Mouse (Mus musculus): Measurements from ENCODE around the gene Arfip2. TPM values are rescaled to one million over a fixed set of nuclear protein-coding genes. Genes with fewer than 3 reads are reported as not detected.
A peak's percentile ranks its signal among the peaks of the same experiment; 100 is the strongest.

The Arfip2 gene
- total RNA-seq, 2 experiments from 2014 or later: 11.6 to 12.4 TPM

GRCm38 (mm10) chr7:105614400-105614799 is 25.8 kb downstream of the Arfip2 start:
- no peak for DNase-seq

GRCm38 (mm10) chr7:105611767-105612166 is 28.4 kb downstream of the Arfip2 start:
- no peak for DNase-seq

DNA sequence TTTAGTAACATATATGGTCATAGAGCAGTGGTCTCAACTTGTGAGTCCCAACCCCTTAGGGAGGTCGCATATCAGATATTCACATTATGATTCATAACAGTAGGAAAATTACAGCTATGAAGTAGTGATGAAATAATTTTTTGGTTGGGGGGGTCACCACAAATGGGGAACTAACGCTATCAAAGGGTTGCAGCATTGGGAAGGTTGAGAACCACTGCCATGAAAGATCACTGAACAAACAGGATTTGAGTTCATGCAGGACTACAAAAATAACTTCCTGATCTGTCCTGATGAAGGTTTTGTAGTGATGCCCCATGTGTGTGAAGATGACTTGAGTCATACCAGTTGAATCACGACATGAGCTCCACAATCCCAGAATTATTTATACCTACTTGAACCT is 31.7 kb downstream of the Arfip2 start:
- DNase-seq: no peak

GRCm38 (mm10) chr7:105602860-105603623 is 37.2 kb downstream of the Arfip2 start:
- peak; percentile 75 to 87 for DNase-seq

- no peak for DNase-seq
Observed at GRCm38 (mm10) chr7:105590097-105590496, 50.1 kb downstream of the Arfip2 start.

GRCm38 (mm10) chr7:105588325-105588912 is 51.8 kb downstream of the Arfip2 start:
- DNase-seq: no peak

Other genes with a start within 250 kb of the Arfip2 start
- 10 to 100 TPM; 15.5 to 16.1 TPM for gene Fam160a2, start 240.4 kb downstream of the Arfip2 start, total RNA-seq (2021)
- not detected for gene Cnga4, start 235.8 kb downstream of the Arfip2 start, total RNA-seq (2021)
- gene Cckbr, start 214.7 kb downstream of the Arfip2 start, total RNA-seq (2021): not detected
- 10 to 100 TPM; 20.0 to 20.7 TPM for gene Cavin3, start 158.1 kb downstream of the Arfip2 start, total RNA-seq (2021)
- gene Smpd1, start 86.1 kb downstream of the Arfip2 start, total RNA-seq (2021): 100 to 1,000 TPM; 170 to 189 TPM
- 100 to 1,000 TPM; 119 to 124 TPM for gene Apbb1, start 58.8 kb downstream of the Arfip2 start, total RNA-seq (2021)
- gene Hpx, start 40.3 kb downstream of the Arfip2 start, total RNA-seq (2021): not detected
- gene Trim3, start 6.8 kb downstream of the Arfip2 start, total RNA-seq (2021): 10 to 100 TPM; 20.7 to 21.3 TPM
- 10 to 100 TPM; 77.9 to 82.3 TPM for gene Timm10b, start 360 bp downstream of the Arfip2 start, total RNA-seq (2021)
- gene Gm45799, start 136 bp upstream of the Arfip2 start, total RNA-seq (2021): 1 to 10 TPM; 3.1 to 5.9 TPM
- under 1 TPM; 0.23 to 0.30 TPM for gene Dnhd1, start 10.4 kb upstream of the Arfip2 start, total RNA-seq (2021)
- 10 to 100 TPM; 75.0 to 75.7 TPM for gene Ilk, start 96.2 kb upstream of the Arfip2 start, total RNA-seq (2021)
- gene Rrp8, start 97.0 kb upstream of the Arfip2 start, total RNA-seq (2021): 10 to 100 TPM in 1 of 2 experiments, 1 to 10 TPM in 1; 9.6 to 14.5 TPM
- gene Taf10, start 103.9 kb upstream of the Arfip2 start, total RNA-seq (2021): 100 to 1,000 TPM in 1 of 2 experiments, 10 to 100 TPM in 1; 94.8 to 120 TPM
- gene Tpp1, start 111.8 kb upstream of the Arfip2 start, total RNA-seq (2021): 10 to 100 TPM; 39.1 to 52.2 TPM
- gene Dchs1, start 147.2 kb upstream of the Arfip2 start, total RNA-seq (2021): 1 to 10 TPM; 6.0 to 7.3 TPM
- gene Mrpl17, start 170.7 kb upstream of the Arfip2 start, total RNA-seq (2021): 100 to 1,000 TPM; 121 to 126 TPM

Data from heart, adult 18-20 months (tissue).